Mouse (Mus musculus) forebrain, postnatal 0 days (tissue): Measurements from ENCODE around the gene Gm43552. TPM values are rescaled to one million over a fixed set of nuclear protein-coding genes. Genes with fewer than 3 reads are reported as not detected.

Source experiments
- ATAC-seq: fragments of 200-750 bp; cut with Nextera tagmentation; 2 replicates; pipeline ENCODE4 v1.8.0; 2017; ENCODE audit warnings: mild to moderate bottlenecking, moderate library complexity
- DNase-seq: peaks from one replicate; pipeline ENCODE4 v3.0.0-alpha.2; 2015
- H3K27ac ChIP-seq: fragments of 300-500 bp; sonication (generic); 2 replicates; pipeline ENCODE4 v1.5.1; 2014; ENCODE audit warnings: low read depth, mild to moderate bottlenecking, antibody characterized with exemption, low read length, moderate library complexity, mixed read lengths
- H3K27me3 ChIP-seq: fragments of 300-500 bp; sonication (generic); 2 replicates; pipeline ENCODE4 v1.6.1; 2014; ENCODE audit warnings: mild to moderate bottlenecking, low read length, mixed read lengths; ENCODE audit not compliant: insufficient read depth
- H3K36me3 ChIP-seq: fragments of 300-500 bp; sonication (generic); 2 replicates; pipeline ENCODE4 v1.6.1; 2014; ENCODE audit warnings: mild to moderate bottlenecking, moderate library complexity; ENCODE audit not compliant: insufficient read depth
- H3K4me1 ChIP-seq: fragments of 300-500 bp; sonication (generic); 2 replicates; pipeline ENCODE4 v1.6.1; 2014; ENCODE audit warnings: antibody characterized with exemption; ENCODE audit not compliant: insufficient read depth
- H3K4me2 ChIP-seq: fragments of 300-500 bp; sonication (generic); 2 replicates; pipeline ENCODE4 v1.6.1; 2014; ENCODE audit warnings: low read depth, mild to moderate bottlenecking, moderate library complexity
- H3K4me3 ChIP-seq: fragments of 300-500 bp; sonication (generic); 2 replicates; pipeline ENCODE4 v1.5.1; 2014; ENCODE audit warnings: low read depth, low read length, mixed read lengths
- H3K9ac ChIP-seq: fragments of 300-500 bp; sonication (generic); 2 replicates; pipeline ENCODE4 v1.6.1; 2014; ENCODE audit warnings: mild to moderate bottlenecking
- H3K9me3 ChIP-seq: fragments of 300-500 bp; sonication (generic); 2 replicates; pipeline ENCODE4 v1.6.1; 2016; ENCODE audit warnings: low read length
- CTCF ChIP-seq: sonication (generic); IDR thresholded peaks from 2 replicates; pipeline ENCODE4 v1.5.1; 2016; ENCODE audit warnings: antibody characterized with exemption, control low read depth, low read depth
- WGBS: fragments of 180-500 bp; shearing (Covaris S2); extraction: QIAGEN DNeasy Blood & Tissue Kit; methylation state at CpG from one replicate; pipeline ENCODE4 v1.1.7; 2014; 5-methylcytosine and 5-hydroxymethylcytosine counted together
- polyA plus RNA-seq: library from polyadenylated mRNA; unstranded; fragments of >200 nt; fragmentation: Nextera tagmentation; extraction: Ambion mirVana; gene quantifications from 2 replicates; pipeline ENCODE4 v1.2.1, GENCODE M21; 2015
- total RNA-seq: library from RNA; depleted of rRNA; stranded (reverse); fragments of >200 nt; gene quantifications from 2 replicates; pipeline ENCODE4 v1.2.3, GENCODE M21; 2014

The Gm43552 gene
- total and polyA plus RNA-seq, 2 experiments from 2014 or later: not detected

DNA sequence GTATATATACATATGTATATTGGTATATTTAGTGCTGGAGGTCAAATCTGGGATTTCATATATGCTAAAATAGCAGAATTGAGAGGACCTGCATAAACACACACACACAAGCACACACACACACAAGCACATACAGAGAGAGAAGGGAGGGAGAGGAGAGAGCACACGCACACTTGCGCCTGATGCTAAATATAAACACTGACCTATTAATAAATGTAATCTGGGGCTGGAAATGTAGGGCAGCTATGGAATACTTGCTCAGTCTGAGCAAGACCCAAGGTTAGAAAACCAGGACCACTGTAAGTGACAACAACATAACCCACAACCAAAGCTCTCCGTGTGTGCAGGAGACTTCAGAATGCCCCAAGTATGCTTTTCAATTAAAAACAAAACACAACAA, 33.2 kb downstream of the Gm43552 start:
- WGBS: 89% methylated on average over 3 of the region's 3 CpGs
- Histone ChIP-seq H3K27ac (no peak overlapping the region), H3K4me3 (no peak overlapping the region), H3K4me1 (no peaks in the 10 kb centered on the region), H3K9ac (no peak overlapping the region), H3K9me3 (no peaks in the 10 kb centered on the region), H3K4me2 (no peak overlapping the region), H3K36me3 (peaks cover 47% of the 10 kb centered on the region), H3K27me3 (no peaks in the 10 kb centered on the region)
- no peak for ATAC-seq
- no peak for DNase-seq
- TF ChIP-seq CTCF: no peak

DNA sequence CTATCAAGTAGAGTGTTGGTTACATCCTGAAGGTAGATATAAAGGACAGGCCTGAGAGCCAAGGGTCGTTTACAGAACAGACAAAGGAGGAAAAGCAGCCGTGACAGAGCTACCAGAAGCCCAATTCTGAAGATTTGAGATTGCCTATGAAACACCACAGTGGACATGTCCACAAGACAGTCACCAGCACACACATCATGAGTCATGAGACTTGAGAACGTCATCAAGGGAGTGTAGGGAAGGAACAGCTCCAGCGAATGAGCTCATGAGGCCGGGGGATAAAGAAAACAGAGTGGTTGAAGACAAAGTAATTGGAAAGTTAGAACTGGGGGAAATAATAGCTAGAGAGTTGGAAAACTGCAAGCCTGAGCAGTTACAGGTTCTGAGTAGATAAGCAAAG, 34.8 kb downstream of the Gm43552 start:
- no peak for TF ChIP-seq CTCF
- Histone ChIP-seq H3K4me1 (no peaks in the 10 kb centered on the region), H3K9ac (no peak overlapping the region), H3K9me3 (no peaks in the 10 kb centered on the region), H3K36me3 (peaks cover 43% of the 10 kb centered on the region), H3K27ac (no peak overlapping the region), H3K4me2 (no peak overlapping the region), H3K4me3 (no peak overlapping the region), H3K27me3 (no peaks in the 10 kb centered on the region)
- 76% methylated on average over 5 of the region's 5 CpGs for WGBS
- DNase-seq: no peak
- ATAC-seq: no peak

DNA sequence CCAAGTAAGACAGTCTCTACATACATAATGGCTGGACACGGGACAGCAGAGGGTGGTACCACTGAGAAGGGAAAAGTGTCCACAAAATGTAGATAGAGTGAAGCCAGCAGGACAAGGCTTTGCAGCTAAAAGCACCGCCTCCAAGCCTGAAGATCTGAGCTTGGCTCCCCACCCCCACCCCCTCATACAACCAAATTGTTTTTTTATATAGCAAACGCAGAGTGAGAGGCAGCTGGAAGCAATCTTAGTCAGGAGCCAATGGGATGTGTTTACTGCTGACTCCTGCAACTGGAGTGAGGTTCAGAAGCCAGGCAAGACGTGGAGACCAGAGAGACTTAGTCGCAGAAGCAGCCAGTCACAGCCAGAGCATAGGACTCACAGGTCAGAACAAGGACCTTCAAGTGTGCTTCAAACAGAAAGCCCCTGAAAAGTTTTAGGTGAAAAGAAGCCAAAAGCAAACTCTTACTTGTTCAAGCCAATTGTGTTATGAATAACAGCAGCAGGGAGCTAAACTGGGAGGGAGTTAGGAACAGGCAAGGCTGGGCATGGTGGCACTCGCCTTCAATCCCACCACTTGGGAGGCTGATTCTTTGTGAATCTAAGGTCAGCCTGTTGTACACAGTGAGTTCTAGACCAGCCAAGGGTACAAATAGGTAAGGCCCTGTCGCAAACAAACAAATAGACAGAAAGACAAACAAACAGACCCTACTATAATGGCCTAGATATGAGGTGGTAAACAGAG, 35.4 kb downstream of the Gm43552 start:
- ATAC-seq (no peak), DNase-seq (no peak)
- H3K9me3 ChIP-seq: no peaks in the 10 kb centered on the region
- no peak overlapping the region for H3K9ac ChIP-seq
- no peak overlapping the region for H3K27ac ChIP-seq
- no peaks in the 10 kb centered on the region for H3K27me3 ChIP-seq
- no peak overlapping the region for H3K4me3 ChIP-seq
- no peak overlapping the region for H3K4me2 ChIP-seq
- WGBS: 70% methylated on average over 7 of the region's 7 CpGs
- H3K36me3 ChIP-seq: peaks cover 47% of the 10 kb centered on the region
- no peaks in the 10 kb centered on the region for H3K4me1 ChIP-seq
- TF ChIP-seq CTCF: no peak

DNA sequence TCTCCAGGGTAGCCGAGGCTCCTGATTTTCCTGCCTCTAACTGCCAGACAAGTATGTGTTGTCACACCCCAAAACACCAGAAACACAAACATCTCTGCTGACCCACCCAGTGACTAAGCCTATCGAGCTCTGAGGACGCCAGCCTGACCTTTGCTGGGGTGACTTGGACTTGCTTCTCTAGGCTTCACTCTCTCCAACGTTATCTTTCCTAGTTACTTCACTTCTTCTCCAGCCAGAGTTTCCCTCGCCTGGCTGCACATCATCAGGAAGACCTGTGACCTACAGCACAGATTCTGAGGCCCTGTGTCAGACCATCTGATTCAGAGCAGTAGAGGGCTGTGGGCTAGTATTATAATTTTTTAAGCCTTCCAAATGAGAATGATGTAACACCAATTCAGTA, 37.9 kb downstream of the Gm43552 start:
- H3K36me3 ChIP-seq: peaks cover 43% of the 10 kb centered on the region
- DNase-seq (no peak), ATAC-seq (no peak)
- WGBS: 88% methylated on average over 5 of the region's 5 CpGs
- H3K9me3 ChIP-seq: no peaks in the 10 kb centered on the region
- no peak overlapping the region for H3K9ac ChIP-seq
- H3K27ac ChIP-seq: no peak overlapping the region
- no peak overlapping the region for H3K4me3 ChIP-seq
- H3K4me1 ChIP-seq: no peaks in the 10 kb centered on the region
- no peak overlapping the region for H3K4me2 ChIP-seq
- no peaks in the 10 kb centered on the region for H3K27me3 ChIP-seq
- no peak for TF ChIP-seq CTCF

DNA sequence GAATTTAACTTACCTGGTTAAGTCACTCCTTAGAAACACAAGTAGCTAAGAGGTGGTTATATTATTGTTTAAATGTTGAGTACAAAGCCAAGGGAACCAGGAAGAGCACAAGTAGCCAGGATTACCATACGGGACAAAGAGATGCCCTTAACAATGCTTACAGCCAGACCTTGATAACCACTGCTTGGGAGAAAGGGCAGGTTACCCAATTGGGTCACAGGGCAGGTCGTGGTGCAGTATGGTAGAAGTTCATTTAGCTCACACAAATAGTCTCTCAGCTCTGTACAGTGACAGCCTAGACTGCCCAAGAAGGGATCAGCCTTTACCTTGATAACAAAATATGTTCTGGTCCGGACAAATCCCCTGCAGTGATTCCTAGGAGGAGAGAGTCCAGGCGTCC, 43.7 kb downstream of the Gm43552 start:
- Histone ChIP-seq H3K4me3 (no peak overlapping the region), H3K27ac (no peak overlapping the region), H3K9ac (no peak overlapping the region), H3K4me2 (no peak overlapping the region), H3K36me3 (peaks cover 26% of the 10 kb centered on the region), H3K27me3 (no peaks in the 10 kb centered on the region), H3K4me1 (no peaks in the 10 kb centered on the region), H3K9me3 (no peaks in the 10 kb centered on the region)
- no peak for TF ChIP-seq CTCF
- DNase-seq (no peak), ATAC-seq (no peak)
- 81% methylated on average over 4 of the region's 4 CpGs for WGBS

DNA sequence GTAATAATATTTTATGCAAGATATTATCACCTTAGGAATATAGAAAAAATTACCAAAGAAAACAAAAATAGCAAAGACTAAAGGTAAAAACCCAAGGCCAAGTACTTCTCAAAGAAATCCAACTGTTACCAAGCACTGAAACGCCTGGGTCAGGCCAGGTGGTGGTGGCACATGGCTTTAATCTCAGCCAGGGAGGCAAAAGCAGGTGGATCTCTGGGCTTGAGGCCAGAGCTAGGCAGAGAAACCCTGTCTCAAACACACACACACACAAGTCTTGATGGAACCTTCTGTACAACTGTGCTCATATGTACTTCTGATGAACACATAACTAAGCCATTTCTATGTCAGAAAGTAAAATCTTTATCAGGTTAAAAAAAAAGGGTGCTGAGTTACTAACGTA, 44.8 kb downstream of the Gm43552 start:
- Histone ChIP-seq H3K9ac (no peak overlapping the region), H3K27ac (no peak overlapping the region), H3K4me3 (no peak overlapping the region), H3K4me2 (no peak overlapping the region), H3K27me3 (no peaks in the 10 kb centered on the region), H3K36me3 (peaks cover 26% of the 10 kb centered on the region), H3K4me1 (no peaks in the 10 kb centered on the region), H3K9me3 (no peaks in the 10 kb centered on the region)
- ATAC-seq (no peak), DNase-seq (no peak)
- 74% methylated on average over 2 of the region's 2 CpGs for WGBS
- TF ChIP-seq CTCF: no peak

DNA sequence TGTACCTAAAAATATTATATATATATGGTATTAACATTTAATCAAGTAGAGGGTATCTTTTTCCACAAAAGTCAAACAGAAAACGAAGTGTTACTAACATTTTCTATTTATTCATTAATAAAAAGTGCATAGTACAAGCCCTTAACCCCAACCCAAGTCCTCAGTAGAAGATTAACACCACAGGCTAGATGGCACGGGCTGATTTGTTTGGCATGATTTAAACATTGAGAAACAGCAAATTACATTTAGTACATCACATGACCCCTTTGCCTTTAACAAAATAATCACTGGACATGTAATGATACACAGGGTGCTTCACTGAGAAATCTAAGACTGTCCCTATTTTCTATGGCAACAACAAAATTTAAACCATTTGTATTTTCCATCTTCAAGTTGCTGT, 45.9 kb downstream of the Gm43552 start:
- Histone ChIP-seq H3K27me3 (no peaks in the 10 kb centered on the region), H3K9me3 (no peaks in the 10 kb centered on the region), H3K4me3 (no peak overlapping the region), H3K4me1 (no peaks in the 10 kb centered on the region), H3K27ac (no peak overlapping the region), H3K9ac (no peak overlapping the region), H3K36me3 (peaks cover 22% of the 10 kb centered on the region), H3K4me2 (no peak overlapping the region)
- no peak for ATAC-seq
- DNase-seq: no peak
- TF ChIP-seq CTCF: no peak
- 90% methylated on average over 2 of the region's 2 CpGs for WGBS
